Mouse (Mus musculus) testis, adult 2 months (tissue): ENCODE measurements at regions not wholly inside any gene's neighbourhood (a gene's known extent, or its start where the extent isn't known, plus 50 kb on each side); places are given as distances from the start of the nearest gene placed in this dataset.

Experiments used
- CTCF ChIP-seq: fragments of 200-500 bp; IDR thresholded peaks from 2 replicates; pipeline ENCODE4 v1.5.1; 2012; ENCODE audit warnings: low read depth, mild to moderate bottlenecking, inconsistent platforms, low read length, moderate library complexity; ENCODE audit not compliant: control insufficient read depth, insufficient read depth, insufficient replicate concordance
- POLR2A ChIP-seq: fragments of 200-500 bp; IDR thresholded peaks from 2 replicates; pipeline ENCODE4 v1.6.1; 2012; ENCODE audit warnings: low read depth, mild to moderate bottlenecking, inconsistent platforms, low read length, moderate library complexity; ENCODE audit not compliant: control insufficient read depth

GRCm38 (mm10) chr11:24350839-24351238 is 273.0 kb downstream of the Bcl11a start:
- no peak for TF ChIP-seq CTCF
- no peak for TF ChIP-seq POLR2A
